Mouse (Mus musculus) myocyte (in vitro differentiated cells): ENCODE data around the gene Fam205a1. TPM values are rescaled to one million over a fixed set of nuclear protein-coding genes. Genes with fewer than 3 reads are reported as not detected.
"Not testable (repeated sequence)": the region's sequence is repeated elsewhere in the genome, so short reads cannot be mapped to it uniquely, and the experiment has no call there.

Source experiments
- H3K27me3 ChIP-seq: one replicate; pipeline ENCODE4 v1.6.1; 2011; ENCODE audit not compliant: control insufficient read depth, insufficient read depth, insufficient read length
- H3K36me3 ChIP-seq: one replicate; pipeline ENCODE4 v1.6.1; 2011; ENCODE audit not compliant: control insufficient read depth, insufficient read depth
- H3K4me2 ChIP-seq: one replicate; pipeline ENCODE4 v1.6.1; 2011; ENCODE audit warnings: low read depth, control low read depth
- H3K4me3 ChIP-seq: one replicate; pipeline ENCODE4 v1.5.1; 2011; ENCODE audit warnings: mild to moderate bottlenecking, control low read depth, moderate library complexity
- H3K79me2 ChIP-seq: one replicate; pipeline ENCODE4 v1.6.1; 2011; ENCODE audit not compliant: control insufficient read depth, insufficient read depth
- H3ac ChIP-seq: one replicate; pipeline ENCODE4 v1.6.1; 2011; ENCODE audit not compliant: control insufficient read depth, insufficient read length
- CEBPB ChIP-seq: IDR thresholded peaks from 2 replicates; pipeline ENCODE4 v1.6.1; 2011; ENCODE audit warnings: mild to moderate bottlenecking, moderate library complexity; ENCODE audit not compliant: poor library complexity, insufficient read depth, severe bottlenecking
- E2F4 ChIP-seq: IDR thresholded peaks from one replicate; pipeline ENCODE4 v1.6.1; 2011; ENCODE audit warnings: mild to moderate bottlenecking, control low read depth, moderate library complexity; ENCODE audit not compliant: insufficient read depth
- MAX ChIP-seq: IDR thresholded peaks from one replicate; pipeline ENCODE4 v1.6.1; 2011; ENCODE audit warnings: low read depth, mild to moderate bottlenecking, control low read depth
- MYOD1 ChIP-seq, 3 experiments: IDR thresholded peaks; one replicate each; pipeline ENCODE4 v1.6.1; 2011; ENCODE audit warnings: control low read depth in 2 of 3, low read depth in 2 of 3, mild to moderate bottlenecking in 2 of 3, moderate library complexity in 1 of 3; ENCODE audit not compliant: insufficient read length in 2 of 3, control insufficient read depth in 1 of 3
- MYOG ChIP-seq, 3 experiments: IDR thresholded peaks; one replicate each; pipeline ENCODE4 v1.6.1; 2011; ENCODE audit warnings: control low read depth in 2 of 3, low read depth in 2 of 3, mild to moderate bottlenecking in 2 of 3; ENCODE audit not compliant: insufficient read length in 2 of 3, control insufficient read depth in 1 of 3, insufficient read depth in 1 of 3
- POLR2A ChIP-seq: IDR thresholded peaks from one replicate; pipeline ENCODE4 v1.6.1; 2011; ENCODE audit warnings: low read depth, mild to moderate bottlenecking, control low read depth, moderate library complexity; ENCODE audit not compliant: insufficient read length
- POLR2AphosphoS2 ChIP-seq: IDR thresholded peaks from one replicate; pipeline ENCODE4 v1.6.1; 2011; ENCODE audit warnings: low read depth, control low read depth; ENCODE audit not compliant: insufficient read length
- REST ChIP-seq: IDR thresholded peaks from one replicate; pipeline ENCODE4 v1.6.1; 2011; ENCODE audit warnings: mild to moderate bottlenecking, control low read depth, moderate library complexity; ENCODE audit not compliant: insufficient read depth, insufficient read length
- SRF ChIP-seq: IDR thresholded peaks from one replicate; pipeline ENCODE4 v1.6.1; 2011; ENCODE audit warnings: low read depth; ENCODE audit not compliant: control insufficient read depth, insufficient read length
- TCF12 ChIP-seq: IDR thresholded peaks from one replicate; pipeline ENCODE4 v1.6.1; 2011; ENCODE audit warnings: mild to moderate bottlenecking, control low read depth; ENCODE audit not compliant: poor library complexity, insufficient read depth, severe bottlenecking
- TCF3 ChIP-seq: IDR thresholded peaks from one replicate; pipeline ENCODE4 v1.6.1; 2011; ENCODE audit warnings: low read depth, control low read depth; ENCODE audit not compliant: insufficient read length
- USF1 ChIP-seq: IDR thresholded peaks from one replicate; pipeline ENCODE4 v1.6.1; 2011; ENCODE audit warnings: low read depth, mild to moderate bottlenecking, control low read depth, moderate library complexity
- polyA plus RNA-seq: library from polyadenylated mRNA; unstranded; fragments of >200 nt; fragmentation: generic; extraction: Trizol; gene quantifications from one replicate; pipeline ENCODE4 v1.2.1, GENCODE M21; 2012; ENCODE audit warnings: missing spikeins

The Fam205a1 gene
- polyA plus RNA-seq, 1 experiment: not detected

GRCm38 (mm10) chr4:42870748-42871147, 17.1 kb upstream of the Fam205a1 start:
- Histone ChIP-seq H3K27me3 (peaks cover 60% of the 10 kb centered on the region), H3ac (no peak overlapping the region), H3K79me2 (no peaks in the 10 kb centered on the region), H3K36me3 (no peaks in the 10 kb centered on the region), H3K4me3 (no peak overlapping the region), H3K4me2 (no peak overlapping the region)
- no peak for TF ChIP-seq POLR2AphosphoS2
- TF ChIP-seq TCF12: no peak
- TF ChIP-seq SRF: no peak
- no peak for TF ChIP-seq E2F4
- TF ChIP-seq TCF3: no peak
- TF ChIP-seq MAX: no peak
- no peak for TF ChIP-seq MYOG (IDR thresholded peaks at IDR 0.05; ENCODE audit: control insufficient read depth in 1 of 3, insufficient read depth in 1 of 3, insufficient read length in 2 of 3, low read depth in 2 of 3)
- TF ChIP-seq USF1: no peak
- TF ChIP-seq REST: no peak
- no peak for TF ChIP-seq POLR2A
- no peak for TF ChIP-seq MYOD1 (IDR thresholded peaks at IDR 0.05; ENCODE audit: control insufficient read depth in 1 of 3, insufficient read length in 2 of 3, low read depth in 2 of 3)

- no peak overlapping the region for H3K4me3 ChIP-seq
- no peak for TF ChIP-seq SRF
- TF ChIP-seq E2F4: no peak
- TF ChIP-seq USF1: no peak
- TF ChIP-seq CEBPB: no peak
- no peak for TF ChIP-seq MAX
- TF ChIP-seq TCF3: no peak
- no peak for TF ChIP-seq MYOG (IDR thresholded peaks at IDR 0.05; ENCODE audit: control insufficient read depth in 1 of 3, insufficient read depth in 1 of 3, insufficient read length in 2 of 3, low read depth in 2 of 3)
- no peak for TF ChIP-seq POLR2AphosphoS2
- TF ChIP-seq TCF12: no peak
- no peak for TF ChIP-seq MYOD1 (IDR thresholded peaks at IDR 0.05; ENCODE audit: control insufficient read depth in 1 of 3, insufficient read length in 2 of 3, low read depth in 2 of 3)
- no peak for TF ChIP-seq POLR2A
- no peak for TF ChIP-seq REST
- H3K79me2 ChIP-seq: no peaks in the 10 kb centered on the region
- H3K4me2 ChIP-seq: no peak overlapping the region
- H3K27me3 ChIP-seq: peaks cover 44% of the 10 kb centered on the region
- no peak overlapping the region for H3ac ChIP-seq
- no peaks in the 10 kb centered on the region for H3K36me3 ChIP-seq
Measured at GRCm38 (mm10) chr4:42868193-42868592, 14.5 kb upstream of the Fam205a1 start.

GRCm38 (mm10) chr4:42867390-42867789, 13.7 kb upstream of the Fam205a1 start:
- H3ac ChIP-seq: no peak overlapping the region
- no peaks in the 10 kb centered on the region for H3K79me2 ChIP-seq
- no peaks in the 10 kb centered on the region for H3K36me3 ChIP-seq
- H3K4me3 ChIP-seq: no peak overlapping the region
- peaks cover 36% of the 10 kb centered on the region for H3K27me3 ChIP-seq
- TF ChIP-seq TCF12 (no peak), SRF (no peak), TCF3 (no peak), USF1 (no peak), REST (no peak), MYOD1 (IDR thresholded peaks at IDR 0.05; ENCODE audit: control insufficient read depth in 1 of 3, insufficient read length in 2 of 3, low read depth in 2 of 3) (no peak), E2F4 (no peak), MAX (no peak), POLR2AphosphoS2 (no peak), CEBPB (no peak), POLR2A (no peak), MYOG (IDR thresholded peaks at IDR 0.05; ENCODE audit: control insufficient read depth in 1 of 3, insufficient read depth in 1 of 3, insufficient read length in 2 of 3, low read depth in 2 of 3) (no peak)
- no peak overlapping the region for H3K4me2 ChIP-seq

GRCm38 (mm10) chr4:42863487-42863886, 9.8 kb upstream of the Fam205a1 start:
- not testable (repeated sequence) for H3K4me3 ChIP-seq, H3K79me2 ChIP-seq, H3K4me2 ChIP-seq, H3ac ChIP-seq, H3K36me3 ChIP-seq
- peaks cover 12% of the 10 kb centered on the region for H3K27me3 ChIP-seq

GRCm38 (mm10) chr4:42860483-42860882, 6.8 kb upstream of the Fam205a1 start:
- H3K79me2 ChIP-seq, H3K4me3 ChIP-seq, H3ac ChIP-seq, H3K27me3 ChIP-seq, H3K4me2 ChIP-seq, H3K36me3 ChIP-seq: not testable (repeated sequence)

- H3K4me3 ChIP-seq, H3ac ChIP-seq, H3K79me2 ChIP-seq, H3K36me3 ChIP-seq, H3K27me3 ChIP-seq, H3K4me2 ChIP-seq: not testable (repeated sequence)
Measured at GRCm38 (mm10) chr4:42856671-42857070, 3.0 kb upstream of the Fam205a1 start, which contains the start of gene Gm12394. TSS of gene Gm12394 (minus strand) at chr4:42856771.

Other genes with a start within 250 kb of the Fam205a1 start
- gene Gm10591, start 241.7 kb downstream of the Fam205a1 start, polyA plus RNA-seq: not detected
- gene Gm2564, start 224.2 kb downstream of the Fam205a1 start, polyA plus RNA-seq: not detected
- gene Ccl27b, start 198.6 kb downstream of the Fam205a1 start, polyA plus RNA-seq: not detected
- not detected for gene Il11ra2, start 192.0 kb downstream of the Fam205a1 start, polyA plus RNA-seq
- not detected for gene 4930578G10Rik, start 118.3 kb downstream of the Fam205a1 start, polyA plus RNA-seq
- gene Ccl19, start 97.3 kb downstream of the Fam205a1 start, polyA plus RNA-seq: not detected
- not detected for gene Ccl21a, start 79.9 kb downstream of the Fam205a1 start, polyA plus RNA-seq
- gene Gm12394, start 2.9 kb upstream of the Fam205a1 start, polyA plus RNA-seq: not detected
- not detected for gene Fam205c, start 20.3 kb upstream of the Fam205a1 start, polyA plus RNA-seq
- gene Phf24, start 62.8 kb upstream of the Fam205a1 start, polyA plus RNA-seq: not detected
- 32.8 TPM for gene Dnajb5, start 95.9 kb upstream of the Fam205a1 start, polyA plus RNA-seq
- 0.76 TPM for gene 1700022I11Rik, start 115.7 kb upstream of the Fam205a1 start, polyA plus RNA-seq
- 334 TPM for gene Vcp, start 146.6 kb upstream of the Fam205a1 start, polyA plus RNA-seq
- gene Fancg, start 156.6 kb upstream of the Fam205a1 start, polyA plus RNA-seq: 2.6 TPM
- gene Pigo, start 171.9 kb upstream of the Fam205a1 start, polyA plus RNA-seq: 8.0 TPM
- gene Stoml2, start 177.8 kb upstream of the Fam205a1 start, polyA plus RNA-seq: 113 TPM
- 35.3 TPM for gene Fam214b, start 192.3 kb upstream of the Fam205a1 start, polyA plus RNA-seq
- gene Unc13b, start 205.1 kb upstream of the Fam205a1 start, polyA plus RNA-seq: 0.42 TPM